Mouse (Mus musculus): ENCODE data around the gene Dnaaf2. TPM values are rescaled to one million over a fixed set of nuclear protein-coding genes. Genes with fewer than 3 reads are reported as not detected.

Dnaaf2 gene
- 7.3 and 9.2 TPM in 2 replicates for polyA plus RNA-seq (2015; fragmentation: Nextera tagmentation; extraction: Ambion mirVana)

- peak within 1 kb of the TSS; percentile 73 for H3K4me3 ChIP-seq
- peaks cover 35% of the 10 kb centered on the region for H3K4me1 ChIP-seq (replicated peaks)
- peak; percentile 59 for ATAC-seq (ENCODE audit: low FRiP score, low read depth)
- H3K27ac ChIP-seq (replicated peaks), result peak within 1 kb of the TSS; percentile 95
- peak within 1 kb of the TSS; percentile 74 for H3K9ac ChIP-seq
- WGBS, result 1% methylated on average over 18 of the region's 18 CpGs
- H3K27me3 ChIP-seq, result no peaks in the 10 kb centered on the region
- H3K36me3 ChIP-seq, result peaks cover 11% of the 10 kb centered on the region; the same call in 1 of the 2 replicates
- peak within 1 kb of the TSS; percentile 84 for H3K4me2 ChIP-seq
- H3K9me3 ChIP-seq, result no peaks in the 10 kb centered on the region
These were observed at the start of gene Dnaaf2 for GRCm38 (mm10) chr12:69198164-69198535. TSS of gene Dnaaf2 (minus strand) at chr12:69198429.

- under 1% methylated on average over 54 of the region's 64 CpGs for WGBS
- Histone ChIP-seq H3K4me2 (peak overlapping the region; percentile 72), H3K4me3 (peak overlapping the region; percentile 81), H3K27ac (replicated peaks) (peak overlapping the region; percentile 91), H3K36me3 (no peaks in the 10 kb centered on the region), H3K9ac (peak overlapping the region; percentile 87), H3K9me3 (no peaks in the 10 kb centered on the region), H3K4me1 (replicated peaks) (peaks cover 7% of the 10 kb centered on the region), H3K27me3 (no peaks in the 10 kb centered on the region)
- ATAC-seq (ENCODE audit: low FRiP score, low read depth), result peak; percentile 96
These were observed 43.7 kb upstream of the Dnaaf2 start for GRCm38 (mm10) chr12:69241771-69242431.

- Histone ChIP-seq H3K27ac (replicated peaks) (peak overlapping the region; percentile 91), H3K27me3 (no peaks in the 10 kb centered on the region), H3K4me1 (replicated peaks) (peaks cover 7% of the 10 kb centered on the region), H3K4me2 (peak overlapping the region; percentile 72), H3K9me3 (no peaks in the 10 kb centered on the region), H3K36me3 (no peaks in the 10 kb centered on the region), H3K4me3 (peak overlapping the region; percentile 81), H3K9ac (peak overlapping the region; percentile 87)
- WGBS, result 0% methylated on average over 3 of the region's 3 CpGs
- no peak for ATAC-seq (ENCODE audit: low FRiP score, low read depth)
These were observed 43.2 kb upstream of the Dnaaf2 start for GRCm38 (mm10) chr12:69241405-69241770.

- Histone ChIP-seq H3K4me2 (peak within 1 kb of the TSS; percentile 72), H3K36me3 (no peaks in the 10 kb centered on the region), H3K27me3 (no peaks in the 10 kb centered on the region), H3K9me3 (no peaks in the 10 kb centered on the region), H3K4me3 (peak within 1 kb of the TSS; percentile 81), H3K9ac (peak within 1 kb of the TSS; percentile 87), H3K27ac (replicated peaks) (peak within 1 kb of the TSS; percentile 91), H3K4me1 (replicated peaks) (peaks cover 7% of the 10 kb centered on the region)
- ATAC-seq (ENCODE audit: low FRiP score, low read depth), result no peak
- WGBS, result 60% methylated on average over 6 of the region's 6 CpGs
These were observed 42.6 kb upstream of the Dnaaf2 start, which contains the start of gene Klhdc1 for GRCm38 (mm10) chr12:69240876-69241275. TSS of gene Klhdc1 (plus strand) at chr12:69241176.

- 35% methylated on average over 3 of the region's 3 CpGs for WGBS
- no peak overlapping the region for H3K9ac ChIP-seq
- no peak for ATAC-seq (ENCODE audit: low FRiP score, low read depth)
These were observed 40.1 kb upstream of the Dnaaf2 start for GRCm38 (mm10) chr12:69238284-69238683.

GRCm38 (mm10) chr12:69235782-69236181 is 37.6 kb upstream of the Dnaaf2 start:
- H3K4me1 ChIP-seq (replicated peaks), result peaks cover 2% of the 10 kb centered on the region
- H3K4me3 ChIP-seq, result no peak overlapping the region
- H3K27me3 ChIP-seq, result no peaks in the 10 kb centered on the region
- no peak overlapping the region for H3K9ac ChIP-seq
- H3K36me3 ChIP-seq, result no peaks in the 10 kb centered on the region
- no peaks in the 10 kb centered on the region for H3K9me3 ChIP-seq
- 93% methylated on average over 6 of the region's 6 CpGs for WGBS
- no peak overlapping the region for H3K27ac ChIP-seq (replicated peaks)
- no peak overlapping the region for H3K4me2 ChIP-seq
- ATAC-seq (ENCODE audit: low FRiP score, low read depth), result no peak

More at GRCm38 (mm10) chr12:69238284-69238683, 40.1 kb upstream of the Dnaaf2 start:
- Histone ChIP-seq H3K27ac (replicated peaks) (no peak overlapping the region), H3K4me2 (no peak overlapping the region), H3K4me1 (replicated peaks) (peaks cover 7% of the 10 kb centered on the region), H3K9me3 (no peaks in the 10 kb centered on the region), H3K4me3 (no peak overlapping the region), H3K36me3 (no peaks in the 10 kb centered on the region), H3K27me3 (no peaks in the 10 kb centered on the region)

- ATAC-seq (ENCODE audit: low FRiP score, low read depth), result no peak
- H3K36me3 ChIP-seq, result no peaks in the 10 kb centered on the region
- H3K4me3 ChIP-seq, result no peak overlapping the region
- H3K9me3 ChIP-seq, result no peaks in the 10 kb centered on the region
- H3K4me2 ChIP-seq, result no peak overlapping the region
- no peak overlapping the region for H3K27ac ChIP-seq (replicated peaks)
- no peaks in the 10 kb centered on the region for H3K27me3 ChIP-seq
- peaks cover 9% of the 10 kb centered on the region; the same call in 1 of the 2 replicates for H3K4me1 ChIP-seq (replicated peaks)
- no peak overlapping the region for H3K9ac ChIP-seq
- 70% methylated on average over 2 of the region's 2 CpGs for WGBS
These were observed 31.0 kb upstream of the Dnaaf2 start for GRCm38 (mm10) chr12:69229251-69229650.

- H3K27me3 ChIP-seq, result no peaks in the 10 kb centered on the region
- H3K36me3 ChIP-seq, result no peaks in the 10 kb centered on the region
- H3K4me1 ChIP-seq (replicated peaks), result peaks cover 9% of the 10 kb centered on the region; the same call in 1 of the 2 replicates
- H3K4me2 ChIP-seq, result peak within 1 kb of the TSS; percentile 59
- H3K9me3 ChIP-seq, result no peaks in the 10 kb centered on the region
- H3K9ac ChIP-seq, result peak within 1 kb of the TSS; percentile 57
- ATAC-seq (ENCODE audit: low FRiP score, low read depth), result peak; percentile 95
- WGBS, result under 1% methylated on average over 37 of the region's 37 CpGs
- H3K27ac ChIP-seq (replicated peaks), result peak within 1 kb of the TSS; percentile 76
- peak within 1 kb of the TSS; percentile 87 for H3K4me3 ChIP-seq
These were observed 29.7 kb upstream of the Dnaaf2 start, which contains the start of gene Pole2 for GRCm38 (mm10) chr12:69227776-69228466. TSS of gene Pole2 (minus strand) at chr12:69228195.

- H3K27ac ChIP-seq (replicated peaks), result no peak overlapping the region
- WGBS, result 91% methylated on average over 19 of the region's 19 CpGs
- ATAC-seq (ENCODE audit: low FRiP score, low read depth), result no peak
- no peak overlapping the region for H3K9ac ChIP-seq
- H3K4me3 ChIP-seq, result no peak overlapping the region
- H3K4me1 ChIP-seq (replicated peaks), result no peaks in the 10 kb centered on the region
- no peaks in the 10 kb centered on the region for H3K36me3 ChIP-seq
- no peaks in the 10 kb centered on the region for H3K27me3 ChIP-seq
- no peaks in the 10 kb centered on the region for H3K9me3 ChIP-seq
- no peak overlapping the region for H3K4me2 ChIP-seq
These were observed 22.5 kb upstream of the Dnaaf2 start for GRCm38 (mm10) chr12:69220613-69221277.

GRCm38 (mm10) chr12:69216587-69216986 is 18.4 kb upstream of the Dnaaf2 start:
- H3K36me3 ChIP-seq, result no peaks in the 10 kb centered on the region
- H3K9me3 ChIP-seq, result no peaks in the 10 kb centered on the region
- ATAC-seq (ENCODE audit: low FRiP score, low read depth), result no peak
- H3K27me3 ChIP-seq, result no peaks in the 10 kb centered on the region
- WGBS, result 93% methylated on average over 7 of the region's 7 CpGs
- H3K27ac ChIP-seq (replicated peaks), result no peak overlapping the region
- H3K4me2 ChIP-seq, result no peak overlapping the region
- H3K4me3 ChIP-seq, result no peak overlapping the region
- H3K4me1 ChIP-seq (replicated peaks), result no peaks in the 10 kb centered on the region
- H3K9ac ChIP-seq, result no peak overlapping the region

GRCm38 (mm10) chr12:69215000-69215785 is 17.0 kb upstream of the Dnaaf2 start:
- Histone ChIP-seq H3K4me2 (no peak overlapping the region), H3K9me3 (no peaks in the 10 kb centered on the region), H3K4me1 (replicated peaks) (no peaks in the 10 kb centered on the region), H3K9ac (no peak overlapping the region), H3K27ac (replicated peaks) (no peak overlapping the region), H3K4me3 (no peak overlapping the region), H3K36me3 (no peaks in the 10 kb centered on the region), H3K27me3 (no peaks in the 10 kb centered on the region)
- no peak for ATAC-seq (ENCODE audit: low FRiP score, low read depth)
- 88% methylated on average over 3 of the region's 3 CpGs for WGBS
